Mouse (Mus musculus) frontal cortex, postnatal 10 days (tissue): Measurements from ENCODE around the gene Zdhhc14.

Experiments used
- DNase-seq, 2 experiments: peaks; one replicate each; pipeline ENCODE4 v3.0.0; 2022; ENCODE audit warnings: low spot score in 2 of 2, mixed read lengths in 1 of 2

The Zdhhc14 gene

GRCm38 (mm10) chr17:5504969-5505368, 12.6 kb downstream of the Zdhhc14 start:
- no peak for DNase-seq

- peak; percentile 39 for DNase-seq
These were observed 14.2 kb downstream of the Zdhhc14 start for GRCm38 (mm10) chr17:5506553-5506952.

GRCm38 (mm10) chr17:5506988-5507387, 14.6 kb downstream of the Zdhhc14 start:
- DNase-seq = no peak

GRCm38 (mm10) chr17:5508030-5508429, 15.7 kb downstream of the Zdhhc14 start:
- DNase-seq = no peak

- DNase-seq = no peak
These were observed 18.2 kb downstream of the Zdhhc14 start for GRCm38 (mm10) chr17:5510564-5510963.

- no peak for DNase-seq
These were observed 19.4 kb downstream of the Zdhhc14 start for GRCm38 (mm10) chr17:5511724-5512123.

GRCm38 (mm10) chr17:5519466-5519865, 27.1 kb downstream of the Zdhhc14 start:
- no peak for DNase-seq

GRCm38 (mm10) chr17:5519910-5520592, 27.7 kb downstream of the Zdhhc14 start:
- no peak for DNase-seq

- DNase-seq = no peak
These were observed 29.2 kb downstream of the Zdhhc14 start for GRCm38 (mm10) chr17:5521532-5521931.

- no peak for DNase-seq
These were observed 37.2 kb downstream of the Zdhhc14 start for GRCm38 (mm10) chr17:5529552-5529951.

GRCm38 (mm10) chr17:5532816-5533215, 40.5 kb downstream of the Zdhhc14 start:
- no peak for DNase-seq

- DNase-seq = no peak
These were observed 43.0 kb downstream of the Zdhhc14 start for GRCm38 (mm10) chr17:5535357-5535756.

GRCm38 (mm10) chr17:5536259-5537094, 44.1 kb downstream of the Zdhhc14 start:
- DNase-seq = no peak

- DNase-seq = no peak
These were observed 44.8 kb downstream of the Zdhhc14 start for GRCm38 (mm10) chr17:5537095-5537575.

- DNase-seq = no peak
These were observed 49.8 kb downstream of the Zdhhc14 start for GRCm38 (mm10) chr17:5542177-5542576.

GRCm38 (mm10) chr17:5544065-5544464, 51.7 kb downstream of the Zdhhc14 start:
- DNase-seq = no peak

GRCm38 (mm10) chr17:5545065-5545464, 52.7 kb downstream of the Zdhhc14 start:
- no peak for DNase-seq

GRCm38 (mm10) chr17:5548546-5548945, 56.2 kb downstream of the Zdhhc14 start:
- DNase-seq = no peak

GRCm38 (mm10) chr17:5549460-5549859, 57.1 kb downstream of the Zdhhc14 start:
- DNase-seq = no peak

- peak in 1 of 2 experiments; percentile 54 for DNase-seq
These were observed 58.1 kb downstream of the Zdhhc14 start for GRCm38 (mm10) chr17:5550444-5550843.

GRCm38 (mm10) chr17:5551136-5551535, 58.8 kb downstream of the Zdhhc14 start:
- no peak for DNase-seq

- no peak for DNase-seq
These were observed 59.8 kb downstream of the Zdhhc14 start for GRCm38 (mm10) chr17:5552036-5552760.
